Mouse (Mus musculus) heart, adult 2 months (tissue): ENCODE measurements around the gene Eif4h. TPM values are rescaled to one million over a fixed set of nuclear protein-coding genes. Genes with fewer than 3 reads are reported as not detected.
A peak's percentile ranks its signal among the peaks of the same experiment; 100 is the strongest.

Experiments
- DNase-seq, 2 experiments: peaks; one replicate each; pipeline ENCODE4 v3.0.0; 2021
- H3K27ac ChIP-seq: fragments of 200-600 bp; 2 replicates; pipeline ENCODE4 v1.8.1; 2022
- H3K27me3 ChIP-seq: fragments of 200-500 bp; 2 replicates; pipeline ENCODE4 v1.6.1; 2012; ENCODE audit warnings: mild to moderate bottlenecking, low read length, inconsistent platforms, mixed read lengths; ENCODE audit not compliant: control insufficient read depth, insufficient read depth
- H3K36me3 ChIP-seq: fragments of 200-500 bp; 2 replicates; pipeline ENCODE4 v1.6.1; 2012; ENCODE audit warnings: low read length, inconsistent platforms; ENCODE audit not compliant: control insufficient read depth, insufficient read depth
- H3K4me1 ChIP-seq: fragments of 200-500 bp; 2 replicates; pipeline ENCODE4 v1.6.1; 2011; ENCODE audit warnings: low read length; ENCODE audit not compliant: control insufficient read depth, insufficient read depth
- H3K4me3 ChIP-seq: fragments of 200-600 bp; 2 replicates; pipeline ENCODE4 v1.8.1; 2022
- H3K79me2 ChIP-seq: fragments of 200-500 bp; replicated peaks from 2 replicates; pipeline ENCODE4 v1.6.1; 2012; ENCODE audit warnings: mild to moderate bottlenecking, inconsistent platforms, low read length, moderate library complexity, mixed read lengths; ENCODE audit not compliant: control insufficient read depth, insufficient read depth
- H3K9ac ChIP-seq: fragments of 200-500 bp; 2 replicates; pipeline ENCODE4 v1.6.1; 2012; ENCODE audit warnings: low read depth, mild to moderate bottlenecking, control low read depth, inconsistent platforms, low read length, mixed read lengths
- CTCF ChIP-seq: fragments of 200-600 bp; IDR thresholded peaks from 2 replicates; pipeline ENCODE4 v1.8.1; 2022; ENCODE audit warnings: antibody characterized with exemption, mild to moderate bottlenecking, moderate library complexity
- EP300 ChIP-seq: fragments of 200-500 bp; IDR thresholded peaks from 2 replicates; pipeline ENCODE4 v1.6.1; 2011; ENCODE audit warnings: low read depth, low read length, control low read depth; ENCODE audit not compliant: insufficient read depth
- POLR2A ChIP-seq: fragments of 200-500 bp; IDR thresholded peaks from 2 replicates; pipeline ENCODE4 v1.6.1; 2011; ENCODE audit warnings: mild to moderate bottlenecking, low read depth, low read length, control low read depth; ENCODE audit not compliant: insufficient read depth
- WGBS: fragments of 180-500 bp; shearing (Covaris S2); methylation state at CpG from one replicate; pipeline ENCODE4 v1.1.7; 2018; 5-methylcytosine and 5-hydroxymethylcytosine counted together
- intact Hi-C: fragments of 180-260 bp; cut with DNase I; formaldehyde crosslinking; loops from one replicate; pipeline ENCODE4 v1.15.1; 2025
- polyA plus RNA-seq: library from polyadenylated mRNA; depleted of rRNA; stranded (reverse); fragments of >200 nt; gene quantifications from 2 replicates; pipeline ENCODE4 v1.2.3, GENCODE M21; 2012
- total RNA-seq, 2 experiments: library from RNA; stranded (reverse); gene quantifications; 2 replicates each; pipeline ENCODE4 v1.2.3; 2021

Eif4h gene
- total and polyA plus RNA-seq, 3 experiments = 126 to 137 (median 131) TPM

- Histone ChIP-seq H3K27ac (no peak overlapping the region), H3K4me3 (no peak overlapping the region), H3K79me2 (no peaks in the 10 kb centered on the region), H3K36me3 (no peaks in the 10 kb centered on the region), H3K9ac (no peak overlapping the region), H3K4me1 (no peaks in the 10 kb centered on the region), H3K27me3 (no peaks in the 10 kb centered on the region)
- WGBS = 57% methylated on average over 11 of the region's 11 CpGs
- peak; percentile 46 to 64 for DNase-seq
- TF ChIP-seq CTCF = no peak
- intact Hi-C loops = no loop called here
These were observed 47.2 kb downstream of the Eif4h start for GRCm38 (mm10) chr5:134592026-134592581.

DNA sequence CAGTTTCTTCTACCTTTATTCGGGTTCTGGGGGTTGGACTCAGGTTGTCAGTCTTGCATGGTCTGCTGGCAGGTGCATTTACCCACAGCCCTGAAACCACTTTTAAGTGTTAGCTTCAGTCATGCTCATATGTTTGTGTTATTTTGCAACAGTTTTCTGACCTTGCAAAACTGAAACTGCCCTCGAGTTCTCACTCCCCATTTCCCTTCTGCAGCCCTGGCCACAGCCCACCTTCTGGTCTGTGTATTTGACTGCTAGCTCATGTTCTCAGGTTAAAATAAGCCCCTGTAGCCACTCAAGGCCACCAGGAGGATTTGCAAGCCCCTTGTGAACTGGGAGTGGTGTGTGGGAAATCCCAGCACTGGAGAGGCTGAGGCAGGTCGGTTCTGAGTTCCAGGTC, 49.4 kb downstream of the Eif4h start:
- intact Hi-C loops = no loop called here
- 88% methylated on average over 3 of the region's 3 CpGs for WGBS
- Histone ChIP-seq H3K79me2 (no peaks in the 10 kb centered on the region), H3K4me3 (no peak overlapping the region), H3K27ac (no peak overlapping the region), H3K4me1 (no peaks in the 10 kb centered on the region), H3K27me3 (no peaks in the 10 kb centered on the region), H3K9ac (no peak overlapping the region), H3K36me3 (no peaks in the 10 kb centered on the region)
- no peak for DNase-seq
- TF ChIP-seq POLR2A = no peak
- no peak for TF ChIP-seq CTCF
- TF ChIP-seq EP300 = no peak

DNA sequence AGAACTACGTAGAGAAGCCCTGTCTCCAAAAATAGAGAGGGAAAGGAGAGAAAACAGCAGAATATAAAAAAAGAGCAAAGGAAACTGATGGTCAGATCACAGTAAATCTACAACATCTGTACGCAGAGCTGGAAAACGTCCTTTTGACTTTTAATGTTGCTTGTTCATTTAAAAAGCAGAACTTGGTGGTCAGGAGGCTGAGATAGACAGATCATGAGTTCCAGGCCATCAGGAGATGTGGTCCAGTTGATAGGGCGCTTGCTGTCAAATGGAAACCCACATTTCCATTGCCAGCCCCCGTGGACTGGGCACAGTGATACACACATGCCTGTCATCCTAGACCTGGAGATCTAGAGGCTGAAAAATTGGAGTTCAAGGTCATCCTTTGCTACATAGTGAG, 54.5 kb downstream of the Eif4h start:
- intact Hi-C loops = loop anchor here (5.0 kb wide), 2 partner anchors 37 to 118 kb away; no protein-coding TSS in a partner anchor
- Histone ChIP-seq H3K4me1 (peaks cover 3% of the 10 kb centered on the region), H3K9ac (no peak overlapping the region), H3K27ac (no peak overlapping the region), H3K79me2 (peaks cover 2% of the 10 kb centered on the region), H3K4me3 (no peak overlapping the region), H3K36me3 (no peaks in the 10 kb centered on the region), H3K27me3 (no peaks in the 10 kb centered on the region)
- TF ChIP-seq CTCF = no peak
- TF ChIP-seq EP300 = no peak
- TF ChIP-seq POLR2A = no peak
- WGBS = 82% methylated on average over 5 of the region's 5 CpGs
- DNase-seq = no peak

GRCm38 (mm10) chr5:134583884-134584213, 55.4 kb downstream of the Eif4h start:
- no peaks in the 10 kb centered on the region for H3K27me3 ChIP-seq
- no peak overlapping the region for H3K27ac ChIP-seq
- peaks cover 2% of the 10 kb centered on the region for H3K79me2 ChIP-seq
- intact Hi-C loops = loop anchor here (2.0 to 5.0 kb wide), 3 partner anchors 37 to 118 kb away; partner anchors contain the start of gene Eif4h
- TF ChIP-seq CTCF (no peak), EP300 (no peak), POLR2A (no peak)
- 66% methylated on average over 3 of the region's 3 CpGs for WGBS
- peaks cover 3% of the 10 kb centered on the region for H3K4me1 ChIP-seq
- DNase-seq = no peak
- no peaks in the 10 kb centered on the region for H3K36me3 ChIP-seq
- no peak overlapping the region for H3K4me3 ChIP-seq
- H3K9ac ChIP-seq = no peak overlapping the region

- WGBS = 29% methylated on average over 15 of the region's 15 CpGs
- peak overlapping the region; percentile 98 for H3K9ac ChIP-seq
- H3K36me3 ChIP-seq = no peaks in the 10 kb centered on the region
- peak overlapping the region; percentile 78 for H3K4me3 ChIP-seq
- peak overlapping the region; percentile 75 for H3K27ac ChIP-seq
- TF ChIP-seq CTCF = no peak
- no peak for TF ChIP-seq EP300
- TF ChIP-seq POLR2A = no peak
- H3K79me2 ChIP-seq = peaks cover 2% of the 10 kb centered on the region
- no peak for DNase-seq
- peaks cover 3% of the 10 kb centered on the region for H3K4me1 ChIP-seq
- H3K27me3 ChIP-seq = no peaks in the 10 kb centered on the region
- intact Hi-C loops = loop anchor here (2.0 to 5.0 kb wide), 3 partner anchors 36 to 119 kb away; partner anchors contain the start of gene Eif4h
These were observed 56.0 kb downstream of the Eif4h start for GRCm38 (mm10) chr5:134583006-134583883.

DNA sequence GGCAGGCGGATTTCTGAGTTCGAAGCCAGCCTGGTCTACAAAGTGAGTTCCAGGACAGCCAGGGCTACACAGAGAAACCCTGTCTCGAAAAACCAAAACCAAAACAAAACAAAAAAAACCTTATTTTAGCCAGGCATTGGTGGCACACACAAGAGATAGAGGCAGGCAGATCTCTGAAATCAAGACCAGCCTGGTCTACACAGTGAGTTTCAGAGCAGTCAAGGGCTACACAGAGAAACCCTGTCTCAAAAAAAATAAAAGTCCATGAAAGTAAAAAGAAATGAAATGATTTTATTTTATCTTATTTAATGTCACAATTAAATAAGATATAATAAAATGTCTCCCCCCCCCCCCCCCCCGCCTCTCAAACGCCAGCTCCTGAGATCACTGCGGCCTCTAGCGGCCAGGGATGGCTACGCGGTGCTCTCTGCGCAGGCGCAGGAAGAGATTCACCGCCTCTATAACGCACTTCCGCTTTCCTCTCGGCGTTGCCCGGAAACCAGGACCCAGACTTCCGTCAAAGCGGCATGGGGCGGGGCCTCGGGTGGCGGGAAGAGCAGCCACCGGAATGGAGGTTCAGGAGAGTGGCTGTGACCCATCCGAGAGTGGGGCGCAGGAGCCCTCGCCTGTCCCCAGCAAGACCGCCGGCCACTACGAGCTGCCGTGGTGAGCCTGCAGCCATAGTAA, 56.9 kb downstream of the Eif4h start:
- peak; percentile 96 to 98 for DNase-seq
- Histone ChIP-seq H3K36me3 (no peaks in the 10 kb centered on the region), H3K4me3 (peak overlapping the region; percentile 78), H3K4me1 (peaks cover 3% of the 10 kb centered on the region), H3K27me3 (no peaks in the 10 kb centered on the region), H3K9ac (peak overlapping the region; percentile 98), H3K79me2 (peaks cover 2% of the 10 kb centered on the region), H3K27ac (peak overlapping the region; percentile 75)
- WGBS = 7% methylated on average over 30 of the region's 30 CpGs
- intact Hi-C loops = loop anchor here (1.0 to 5.0 kb wide), 4 partner anchors 35 to 120 kb away; partner anchors contain the start of gene Eif4h
- TF ChIP-seq EP300 = peak; percentile 79
- peak; percentile 87 for TF ChIP-seq CTCF
- TF ChIP-seq POLR2A = peak; percentile 70
